Mouse (Mus musculus) midbrain, embryonic 16.5 days (tissue): ENCODE data around the gene Ip6k3. TPM values are rescaled to one million over a fixed set of nuclear protein-coding genes. Genes with fewer than 3 reads are reported as not detected.

Experiments used
- ATAC-seq: fragments of 200-750 bp; cut with Nextera tagmentation; 2 replicates; pipeline ENCODE4 v1.8.0; 2017; ENCODE audit warnings: moderate TSS enrichment
- H3K27ac ChIP-seq: fragments of 300-500 bp; sonication (generic); 2 replicates; pipeline ENCODE4 v1.5.1; 2014; ENCODE audit warnings: mild to moderate bottlenecking, low read length, mixed read lengths
- H3K27me3 ChIP-seq: fragments of 300-500 bp; sonication (generic); 2 replicates; pipeline ENCODE4 v1.6.1; 2014; ENCODE audit warnings: low read depth, low read length, mixed read lengths; ENCODE audit not compliant: control insufficient read depth, insufficient read depth
- H3K36me3 ChIP-seq: fragments of 300-500 bp; sonication (generic); 2 replicates; pipeline ENCODE4 v1.6.1; 2014; ENCODE audit warnings: mild to moderate bottlenecking, low read length, moderate library complexity, mixed read lengths; ENCODE audit not compliant: control insufficient read depth, insufficient read depth
- H3K4me1 ChIP-seq: fragments of 300-500 bp; sonication (generic); 2 replicates; pipeline ENCODE4 v1.6.1; 2014; ENCODE audit warnings: mild to moderate bottlenecking, low read length, mixed read lengths; ENCODE audit not compliant: control insufficient read depth, insufficient read depth
- H3K4me2 ChIP-seq: fragments of 300-500 bp; sonication (generic); 2 replicates; pipeline ENCODE4 v1.6.1; 2014; ENCODE audit warnings: mild to moderate bottlenecking, low read length, mixed read lengths
- H3K4me3 ChIP-seq: fragments of 300-500 bp; sonication (generic); 2 replicates; pipeline ENCODE4 v1.5.1; 2014; ENCODE audit warnings: low read depth, mild to moderate bottlenecking, low read length, moderate library complexity, mixed read lengths
- H3K9ac ChIP-seq: fragments of 300-500 bp; sonication (generic); 2 replicates; pipeline ENCODE4 v1.6.1; 2014; ENCODE audit warnings: low read depth, low read length, mixed read lengths
- H3K9me3 ChIP-seq: fragments of 300-500 bp; sonication (generic); replicated peaks from 2 replicates; pipeline ENCODE4 v1.6.1; 2014; ENCODE audit warnings: mild to moderate bottlenecking, low read length, mixed read lengths; ENCODE audit not compliant: control insufficient read depth, poor library complexity, severe bottlenecking
- WGBS: fragments of 180-500 bp; shearing (Covaris S2); extraction: QIAGEN DNeasy Blood & Tissue Kit; methylation state at CpG from one replicate; pipeline ENCODE4 v1.1.7; 2014; 5-methylcytosine and 5-hydroxymethylcytosine counted together
- polyA plus RNA-seq: library from polyadenylated mRNA; unstranded; fragments of >200 nt; fragmentation: Nextera tagmentation; extraction: Ambion mirVana; gene quantifications from 2 replicates; pipeline ENCODE4 v1.2.1, GENCODE M21; 2015

The Ip6k3 gene
- polyA plus RNA-seq, 1 experiment from 2014 or later = 0.15 TPM

DNA sequence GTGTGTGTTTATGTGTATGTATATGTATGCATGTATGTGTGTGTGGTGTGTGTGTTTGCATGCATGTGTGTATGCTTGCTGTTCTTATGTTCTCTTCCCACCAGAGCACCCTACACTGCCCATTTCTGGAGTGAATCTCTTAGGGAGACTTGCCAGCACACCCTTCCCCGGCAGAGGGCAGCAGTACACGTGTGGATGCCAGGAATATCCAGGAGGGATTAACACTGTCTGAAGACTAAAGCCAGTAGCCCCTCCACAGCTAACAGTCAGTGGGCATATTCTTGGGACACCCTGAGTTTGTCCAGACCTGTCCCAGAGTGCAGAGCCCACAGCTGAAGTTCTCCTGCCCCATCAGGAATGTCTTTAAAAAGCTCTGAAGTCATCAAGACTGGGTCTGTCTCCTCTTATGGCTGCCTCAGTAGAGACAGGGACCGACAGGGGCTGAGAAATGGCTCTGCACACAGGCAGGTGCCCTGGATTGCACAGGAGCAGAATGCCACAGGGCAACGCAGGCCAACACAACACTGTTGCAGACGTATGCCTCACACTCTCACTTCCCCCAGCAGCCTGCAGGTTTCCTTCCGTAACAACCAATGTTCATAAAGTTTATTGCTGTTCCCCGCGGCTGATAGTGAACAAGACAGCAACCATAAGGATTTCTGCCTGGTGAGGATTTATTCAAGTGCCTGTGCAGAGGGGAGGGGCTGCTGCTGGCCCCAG, 2.4 kb downstream of the Ip6k3 start:
- H3K4me1 ChIP-seq = no peaks in the 10 kb centered on the region
- H3K9me3 ChIP-seq = no peaks in the 10 kb centered on the region
- H3K9ac ChIP-seq = no peak overlapping the region
- 70% methylated on average over 8 of the region's 8 CpGs for WGBS
- no peaks in the 10 kb centered on the region; the same call in 1 of the 2 replicates for H3K27me3 ChIP-seq
- no peak overlapping the region for H3K4me3 ChIP-seq
- no peaks in the 10 kb centered on the region for H3K36me3 ChIP-seq
- ATAC-seq = 0 out of 2 replicates have a peak, but pooled peaks have one; percentile 25
- H3K4me2 ChIP-seq = no peak overlapping the region
- H3K27ac ChIP-seq = no peak overlapping the region

DNA sequence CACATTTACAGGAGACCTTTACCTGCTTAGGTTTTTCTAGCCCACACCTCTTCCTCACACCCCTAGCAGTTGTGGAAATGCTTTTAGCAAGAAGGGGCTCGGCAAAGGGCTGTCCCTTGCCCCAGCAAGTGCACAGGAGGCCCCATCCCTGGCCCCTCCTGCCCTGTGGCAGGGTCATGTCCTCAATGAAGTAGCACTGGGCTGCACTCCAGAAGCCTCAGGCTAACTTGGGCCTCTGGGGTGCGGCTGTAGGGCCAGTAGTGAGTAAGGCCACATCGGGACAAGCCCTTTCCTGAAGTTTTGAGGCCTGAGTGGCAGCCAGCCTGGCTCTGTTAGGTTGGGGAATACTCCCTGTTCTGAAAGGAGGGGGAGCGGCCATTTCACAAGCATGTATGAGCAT, 6.7 kb downstream of the Ip6k3 start:
- 81% methylated on average over 4 of the region's 4 CpGs for WGBS
- Histone ChIP-seq H3K27ac (no peak overlapping the region), H3K9ac (no peak overlapping the region), H3K4me2 (no peak overlapping the region), H3K4me3 (no peak overlapping the region), H3K27me3 (no peaks in the 10 kb centered on the region; the same call in 1 of the 2 replicates), H3K36me3 (no peaks in the 10 kb centered on the region), H3K9me3 (no peaks in the 10 kb centered on the region), H3K4me1 (no peaks in the 10 kb centered on the region)
- ATAC-seq = no peak

DNA sequence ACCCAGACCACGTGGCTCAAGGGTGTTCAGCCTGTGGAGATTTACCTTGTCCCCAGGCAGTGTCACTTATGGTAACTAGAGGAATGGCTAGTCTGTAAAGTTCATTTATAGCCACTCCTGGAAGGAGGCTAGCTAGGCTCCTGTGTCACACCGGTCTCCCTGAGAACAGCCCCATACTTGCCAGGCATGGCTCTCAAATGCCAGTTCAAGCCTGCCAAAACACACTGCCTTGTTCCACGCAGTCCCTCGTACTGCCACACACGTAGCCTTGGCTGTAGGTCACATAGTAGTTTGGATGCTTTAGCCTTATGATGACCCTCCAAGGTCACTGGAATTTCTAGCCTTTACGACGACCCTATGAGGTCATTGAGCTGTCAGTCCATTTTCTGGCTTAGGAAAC, 8.4 kb downstream of the Ip6k3 start:
- H3K9me3 ChIP-seq = no peaks in the 10 kb centered on the region
- WGBS = 86% methylated on average over 7 of the region's 7 CpGs

DNA sequence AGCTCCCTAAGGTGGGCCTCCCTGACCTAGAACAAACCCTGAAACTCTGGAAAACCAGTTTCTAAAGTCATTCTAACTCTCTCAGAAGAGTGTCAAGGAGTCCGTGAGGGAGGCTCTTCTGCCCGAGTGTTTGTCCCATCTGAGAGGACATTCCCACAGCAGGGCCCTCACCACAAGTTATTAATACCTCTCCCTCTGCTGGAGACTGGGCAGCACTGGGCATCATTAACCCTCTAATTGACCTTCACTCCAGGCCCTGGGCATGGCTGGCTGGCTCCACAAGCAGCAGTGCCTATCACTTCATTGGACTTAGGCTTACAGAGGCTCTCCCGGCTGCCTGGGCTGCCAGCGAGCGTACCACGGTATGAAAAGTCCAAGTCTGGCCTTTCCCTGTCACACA, 9.2 kb downstream of the Ip6k3 start:
- ATAC-seq = no peak
- 89% methylated on average over 6 of the region's 6 CpGs for WGBS

More for the DNA sequence above, 8.4 kb downstream of the Ip6k3 start:
- H3K4me2 ChIP-seq = no peak overlapping the region
- no peaks in the 10 kb centered on the region for H3K4me1 ChIP-seq
- no peak overlapping the region for H3K4me3 ChIP-seq
- no peaks in the 10 kb centered on the region; the same call in 1 of the 2 replicates for H3K27me3 ChIP-seq
- no peaks in the 10 kb centered on the region for H3K36me3 ChIP-seq
- H3K9ac ChIP-seq = no peak overlapping the region
- no peak for ATAC-seq
- no peak overlapping the region for H3K27ac ChIP-seq

DNA sequence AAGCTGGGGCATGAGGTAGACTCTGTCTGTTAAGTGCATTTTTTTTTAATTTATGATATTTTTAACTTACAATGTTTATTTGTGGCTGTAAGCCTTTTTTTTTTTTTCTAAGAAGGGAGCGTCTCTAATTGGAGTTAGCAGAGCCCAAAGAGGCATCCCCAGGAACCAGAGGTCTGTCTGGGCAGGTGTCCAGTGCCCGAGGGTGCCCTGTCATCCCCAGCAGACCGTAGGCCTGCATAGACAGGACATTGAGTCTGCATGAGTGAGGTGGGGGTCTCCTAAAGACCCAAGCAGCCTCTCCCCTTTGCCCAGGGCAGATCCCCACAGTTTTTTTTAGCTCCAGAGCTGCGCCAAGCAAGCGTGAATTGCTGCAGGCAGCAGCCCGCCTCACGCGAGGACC, 11.8 kb downstream of the Ip6k3 start:
- Histone ChIP-seq H3K9me3 (no peaks in the 10 kb centered on the region), H3K27me3 (no peaks in the 10 kb centered on the region; the same call in 1 of the 2 replicates), H3K9ac (no peak overlapping the region), H3K4me2 (no peak overlapping the region), H3K4me1 (peaks cover 5% of the 10 kb centered on the region; the same call in 1 of the 2 replicates), H3K36me3 (no peaks in the 10 kb centered on the region), H3K4me3 (no peak overlapping the region), H3K27ac (no peak overlapping the region)
- WGBS = 80% methylated on average over 8 of the region's 8 CpGs
- ATAC-seq = no peak

More for the DNA sequence above, 9.2 kb downstream of the Ip6k3 start:
- no peak overlapping the region for H3K9ac ChIP-seq
- no peak overlapping the region for H3K4me3 ChIP-seq
- no peaks in the 10 kb centered on the region for H3K36me3 ChIP-seq
- H3K27me3 ChIP-seq = no peaks in the 10 kb centered on the region; the same call in 1 of the 2 replicates
- H3K4me1 ChIP-seq = peaks cover 4% of the 10 kb centered on the region; the same call in 1 of the 2 replicates
- H3K4me2 ChIP-seq = no peak overlapping the region
- H3K9me3 ChIP-seq = no peaks in the 10 kb centered on the region
- no peak overlapping the region for H3K27ac ChIP-seq

DNA sequence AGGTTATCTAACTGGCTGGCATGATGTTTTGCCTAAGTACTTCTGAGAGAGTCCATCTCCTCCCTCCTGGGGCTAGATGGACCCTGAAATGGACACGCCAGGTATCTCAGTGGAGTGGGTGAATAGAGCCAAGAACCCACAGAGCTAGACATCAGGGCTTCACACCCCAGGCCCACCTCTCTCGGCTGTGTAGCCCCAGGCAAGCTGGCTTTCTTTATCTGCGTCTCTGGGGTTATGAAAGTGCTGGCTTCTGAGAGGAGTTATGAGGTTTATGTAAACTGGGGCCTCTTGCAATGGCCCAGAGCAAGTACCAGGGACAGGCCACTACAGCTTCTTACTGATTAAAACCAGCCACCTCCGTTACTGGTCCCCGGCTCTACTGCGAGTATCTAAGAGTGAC, 12.7 kb downstream of the Ip6k3 start:
- Histone ChIP-seq H3K27me3 (no peaks in the 10 kb centered on the region), H3K4me2 (no peak overlapping the region), H3K9me3 (no peaks in the 10 kb centered on the region), H3K4me1 (peaks cover 8% of the 10 kb centered on the region; the same call in 1 of the 2 replicates), H3K9ac (no peak overlapping the region), H3K4me3 (no peak overlapping the region), H3K36me3 (no peaks in the 10 kb centered on the region), H3K27ac (no peak overlapping the region)
- 82% methylated on average over 6 of the region's 6 CpGs for WGBS
- ATAC-seq = no peak

DNA sequence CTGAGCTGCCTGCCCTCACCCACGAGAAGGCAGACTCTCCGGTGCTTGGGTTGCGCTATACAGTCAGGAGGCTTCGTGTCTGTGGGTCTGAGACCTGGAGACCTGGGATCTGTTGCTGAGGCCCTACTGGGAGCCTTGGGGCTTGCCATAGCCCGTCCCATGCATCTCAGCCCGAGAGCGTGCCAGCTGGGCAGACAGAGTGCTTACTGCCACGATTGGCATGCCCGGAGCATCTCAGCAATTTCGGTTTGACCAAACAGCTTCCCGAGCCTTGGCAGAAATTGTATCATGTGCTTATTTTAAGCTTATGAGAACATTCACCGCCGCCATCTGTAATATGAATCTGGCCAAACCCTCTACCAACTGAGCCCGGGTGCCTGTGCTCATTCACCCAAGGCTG, 13.3 kb downstream of the Ip6k3 start:
- no peak for ATAC-seq
- H3K4me1 ChIP-seq = peaks cover 8% of the 10 kb centered on the region; the same call in 1 of the 2 replicates
- WGBS = 87% methylated on average over 14 of the region's 14 CpGs
- no peaks in the 10 kb centered on the region for H3K27me3 ChIP-seq
- H3K27ac ChIP-seq = no peak overlapping the region
- no peak overlapping the region for H3K4me2 ChIP-seq
- H3K9ac ChIP-seq = no peak overlapping the region
- no peaks in the 10 kb centered on the region for H3K36me3 ChIP-seq
- H3K9me3 ChIP-seq = no peaks in the 10 kb centered on the region
- no peak overlapping the region for H3K4me3 ChIP-seq

DNA sequence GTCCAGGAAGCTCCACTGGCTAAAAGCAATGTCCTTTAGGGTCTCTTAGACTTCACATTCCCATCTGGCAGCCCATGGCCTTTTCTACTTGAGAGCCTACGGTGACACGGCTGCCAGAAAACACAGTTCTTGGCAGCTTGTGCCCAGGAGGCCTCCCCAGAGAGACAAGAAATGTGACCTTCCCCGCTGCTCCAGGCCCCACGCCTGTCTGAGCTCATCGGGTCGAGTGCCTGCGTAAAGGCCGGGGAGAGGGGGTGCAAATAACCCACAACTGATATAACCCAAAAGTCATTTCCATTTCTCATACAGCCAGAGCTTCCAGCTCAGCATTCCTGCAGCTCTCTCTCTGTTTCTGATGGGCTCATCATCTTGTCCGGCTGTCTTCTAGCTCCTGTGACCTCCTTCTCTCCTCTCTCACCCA, 13.8 kb downstream of the Ip6k3 start:
- H3K4me2 ChIP-seq = no peak overlapping the region
- ATAC-seq = no peak
- no peak overlapping the region for H3K4me3 ChIP-seq
- H3K27me3 ChIP-seq = no peaks in the 10 kb centered on the region
- no peak overlapping the region for H3K27ac ChIP-seq
- H3K4me1 ChIP-seq = peaks cover 12% of the 10 kb centered on the region
- H3K9me3 ChIP-seq = no peaks in the 10 kb centered on the region
- WGBS = 71% methylated on average over 9 of the region's 9 CpGs
- H3K9ac ChIP-seq = no peak overlapping the region
- no peaks in the 10 kb centered on the region for H3K36me3 ChIP-seq

DNA sequence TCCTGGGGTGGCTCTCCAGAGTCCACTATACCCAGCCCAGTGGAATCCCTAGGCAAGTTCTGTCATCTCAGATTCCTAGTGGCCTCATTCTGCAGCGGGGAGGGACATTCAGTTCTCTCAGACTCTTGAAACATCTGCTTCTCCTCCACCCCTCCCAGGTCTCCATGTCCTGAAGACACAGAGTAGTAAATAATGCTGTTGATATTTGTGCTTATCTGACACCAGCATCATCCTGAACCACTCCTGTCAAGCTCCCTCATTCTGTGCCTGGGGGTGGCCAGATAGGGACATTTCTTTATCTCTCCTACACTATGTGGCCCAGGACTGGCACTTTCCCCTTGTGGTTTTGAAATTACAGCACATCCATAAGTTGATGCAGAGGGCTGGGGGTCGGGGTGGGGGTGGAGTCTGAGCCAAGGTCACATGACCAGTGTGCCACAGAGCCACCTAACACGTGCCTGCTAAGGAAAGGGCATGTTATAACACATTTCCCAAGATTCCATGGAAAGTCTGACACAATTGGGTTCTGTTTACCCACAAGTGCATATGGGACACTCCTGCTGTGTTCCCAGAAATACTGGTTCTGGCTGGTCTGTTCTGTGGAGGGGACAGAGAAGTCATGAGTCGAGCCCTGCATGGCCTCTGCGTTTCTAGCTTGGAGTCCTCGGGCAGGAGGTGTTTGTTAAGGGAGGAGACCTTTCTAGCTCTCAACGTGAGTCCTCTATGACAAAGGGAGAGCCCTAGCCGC, 14.4 kb downstream of the Ip6k3 start:
- WGBS = 65% methylated on average over 8 of the region's 8 CpGs

More for the DNA sequence above, 14.4 kb downstream of the Ip6k3 start:
- Histone ChIP-seq H3K4me2 (no peak overlapping the region), H3K9ac (no peak overlapping the region), H3K4me1 (peaks cover 17% of the 10 kb centered on the region), H3K27me3 (no peaks in the 10 kb centered on the region), H3K36me3 (no peaks in the 10 kb centered on the region), H3K9me3 (no peaks in the 10 kb centered on the region), H3K27ac (no peak overlapping the region), H3K4me3 (no peak overlapping the region)
- no peak for ATAC-seq
